Mouse (Mus musculus) brain, embryonic 14.5 days (tissue): Measurements from ENCODE around the gene Hhat.

Source experiments
- CTCF ChIP-seq: fragments of 200-500 bp; IDR thresholded peaks from 2 replicates; pipeline ENCODE4 v1.5.1; 2012; ENCODE audit warnings: inconsistent platforms, mild to moderate bottlenecking, moderate library complexity, borderline replicate concordance; ENCODE audit not compliant: insufficient read depth, insufficient read length; ENCODE audit errors: extremely low read depth
- POLR2A ChIP-seq: fragments of 200-500 bp; IDR thresholded peaks from 2 replicates; pipeline ENCODE4 v1.6.1; 2012; ENCODE audit warnings: mild to moderate bottlenecking, inconsistent platforms, borderline replicate concordance; ENCODE audit not compliant: poor library complexity, insufficient read depth, insufficient read length, severe bottlenecking; ENCODE audit errors: extremely low read depth

DNA sequence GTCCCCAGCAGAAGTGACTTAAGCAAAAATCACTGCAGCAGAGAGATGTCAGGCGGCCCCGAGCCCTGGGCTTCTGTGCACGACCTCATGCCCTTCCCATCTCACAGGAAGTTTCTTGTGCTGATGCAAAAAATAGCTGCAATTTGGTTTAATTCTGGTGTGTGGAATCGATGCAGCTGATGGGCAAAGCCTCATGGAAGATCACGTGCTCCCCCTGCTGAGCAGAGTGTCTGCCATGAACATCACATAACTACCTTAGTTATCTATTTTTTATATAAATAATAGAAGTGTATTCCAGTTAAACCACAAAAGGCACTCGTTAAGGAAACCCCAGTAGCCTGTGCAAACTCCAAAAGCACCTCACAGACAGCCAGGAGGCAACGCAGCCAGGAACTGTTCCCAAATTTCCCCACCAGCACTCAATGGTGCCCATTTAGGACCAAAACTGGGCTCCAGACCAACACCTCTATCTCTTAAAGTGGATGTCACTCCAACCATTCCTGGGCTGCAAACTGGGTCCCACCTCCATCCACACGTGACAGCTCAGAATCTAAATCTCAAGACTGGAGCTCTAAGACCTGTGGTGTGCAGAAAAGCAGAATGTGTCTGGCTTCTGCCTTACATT, 118.9 kb downstream of the Hhat start:
- no peak for TF ChIP-seq CTCF
- TF ChIP-seq POLR2A = no peak
